Mouse (Mus musculus) left cerebral cortex, adult 2 months (tissue): ENCODE results near the gene Fzd10. TPM values are rescaled to one million over a fixed set of nuclear protein-coding genes. Genes with fewer than 3 reads are reported as not detected.
A peak's percentile ranks its signal among the peaks of the same experiment; 100 is the strongest.

Experiments used
- DNase-seq, 2 experiments: peaks; one replicate each; pipeline ENCODE4 v3.0.0; 2021 to 2022; ENCODE audit warnings: low spot score in 2 of 2, mixed read lengths in 1 of 2; ENCODE audit errors: extremely low spot score in 1 of 2
- H3K27ac ChIP-seq: fragments of 200-600 bp; 2 replicates; pipeline ENCODE4 v1.8.1; 2022
- H3K4me3 ChIP-seq: fragments of 200-600 bp; 2 replicates; pipeline ENCODE4 v1.8.1; 2022
- CTCF ChIP-seq: fragments of 200-600 bp; IDR thresholded peaks from 2 replicates; pipeline ENCODE4 v1.8.1; 2022; ENCODE audit warnings: antibody characterized with exemption, mild to moderate bottlenecking, moderate library complexity
- intact Hi-C: fragments of 180-260 bp; cut with DNase I; formaldehyde crosslinking; loops from one replicate; pipeline ENCODE4 v1.15.1; 2025
- total RNA-seq, 2 experiments: library from RNA; stranded (reverse); gene quantifications; 2 replicates each; pipeline ENCODE4 v1.2.3; 2021

Gene Fzd10
- total RNA-seq, 2 experiments from 2014 or later, result 1.9 to 3.0 TPM

DNA sequence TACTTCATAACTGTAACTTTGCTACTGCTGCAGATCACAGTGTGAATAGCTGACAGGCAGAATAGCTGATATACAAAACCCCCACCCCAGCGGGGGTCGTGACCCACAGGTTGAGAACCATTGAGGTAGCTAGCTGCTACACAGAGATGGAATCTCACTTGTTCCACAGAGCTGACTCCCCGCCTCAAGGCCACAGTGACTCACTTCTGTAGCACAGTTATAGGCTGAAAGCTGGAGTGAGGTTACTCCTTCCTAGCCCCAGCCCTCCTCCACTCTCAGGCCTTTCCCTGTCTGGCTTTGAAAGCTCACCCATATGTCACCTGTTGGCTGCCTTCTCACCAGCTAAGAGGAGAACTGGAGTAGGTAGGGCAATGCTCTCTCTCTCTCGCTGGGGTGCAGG, 19.7 kb upstream of the Fzd10 start:
- no peak for DNase-seq
- TF ChIP-seq CTCF, result no peak
- Histone ChIP-seq H3K27ac (no peak overlapping the region), H3K4me3 (no peak overlapping the region)
- intact Hi-C loops, result no loop called here

DNA sequence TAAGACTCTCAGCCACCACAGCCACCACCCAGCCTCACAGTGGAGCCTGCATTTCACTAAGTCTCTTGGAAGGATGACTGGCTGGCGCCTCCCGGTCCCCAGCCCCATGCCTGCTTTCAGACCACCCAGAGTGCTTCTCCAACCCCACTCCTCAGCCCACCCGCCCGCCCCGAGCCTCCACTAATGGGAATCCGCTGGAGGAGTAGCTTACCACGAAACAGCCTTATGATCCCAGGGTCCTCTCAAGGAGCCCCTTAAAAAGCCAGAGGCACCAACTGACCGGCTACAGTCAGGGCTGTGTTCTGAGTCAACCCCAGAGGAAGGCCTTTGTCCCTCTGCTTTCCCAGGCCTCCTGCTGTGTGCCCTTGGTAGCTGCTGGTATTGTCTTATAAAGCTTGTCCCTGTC, 19.1 kb upstream of the Fzd10 start:
- DNase-seq, result no peak
- Histone ChIP-seq H3K4me3 (no peak overlapping the region), H3K27ac (no peak overlapping the region)
- TF ChIP-seq CTCF, result no peak
- intact Hi-C loops, result no loop called here

DNA sequence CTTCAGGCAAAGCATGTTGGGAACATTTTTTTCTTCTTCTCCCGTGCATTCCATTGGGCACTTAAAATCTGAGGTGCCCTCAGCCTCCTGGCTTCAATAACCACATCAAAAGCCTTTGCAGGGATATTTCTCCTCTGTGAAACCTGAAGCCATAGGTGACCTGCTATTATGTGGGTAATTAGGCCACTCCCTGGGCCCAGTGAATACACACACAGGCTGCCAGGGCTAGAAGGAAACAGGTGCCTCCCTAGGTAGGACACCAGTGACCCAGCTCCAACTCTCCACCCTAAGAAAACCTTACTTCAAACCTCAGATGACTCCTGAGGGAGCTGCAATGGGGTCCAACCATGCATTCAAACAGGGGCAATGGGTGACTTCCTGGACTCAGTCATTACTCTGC, 11.4 kb upstream of the Fzd10 start:
- TF ChIP-seq CTCF, result no peak
- Histone ChIP-seq H3K4me3 (no peak overlapping the region), H3K27ac (no peak overlapping the region)
- intact Hi-C loops, result no loop called here
- DNase-seq, result no peak

DNA sequence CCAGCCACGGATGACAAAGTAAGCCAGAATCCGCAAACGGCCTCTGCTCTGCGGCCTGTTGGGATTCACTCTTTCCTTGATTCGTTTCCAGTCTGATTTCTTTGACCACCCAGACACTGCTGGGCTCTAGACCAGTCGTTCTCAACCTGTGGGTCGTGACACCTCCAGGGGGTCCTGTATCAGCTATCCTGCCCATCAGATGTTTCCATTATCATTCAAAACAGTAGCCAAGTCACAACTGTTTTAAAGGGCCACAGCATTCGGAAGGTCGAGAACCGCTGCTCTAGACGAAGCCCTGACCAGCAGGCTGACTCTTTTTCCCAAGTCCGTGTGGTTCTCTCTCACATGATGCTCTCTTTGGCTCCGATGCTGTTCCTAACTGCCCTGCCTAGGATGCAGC, 7.2 kb upstream of the Fzd10 start:
- H3K4me3 ChIP-seq, result no peak overlapping the region
- H3K27ac ChIP-seq, result no peak overlapping the region
- TF ChIP-seq CTCF, result no peak
- intact Hi-C loops, result no loop called here
- DNase-seq, result no peak

DNA sequence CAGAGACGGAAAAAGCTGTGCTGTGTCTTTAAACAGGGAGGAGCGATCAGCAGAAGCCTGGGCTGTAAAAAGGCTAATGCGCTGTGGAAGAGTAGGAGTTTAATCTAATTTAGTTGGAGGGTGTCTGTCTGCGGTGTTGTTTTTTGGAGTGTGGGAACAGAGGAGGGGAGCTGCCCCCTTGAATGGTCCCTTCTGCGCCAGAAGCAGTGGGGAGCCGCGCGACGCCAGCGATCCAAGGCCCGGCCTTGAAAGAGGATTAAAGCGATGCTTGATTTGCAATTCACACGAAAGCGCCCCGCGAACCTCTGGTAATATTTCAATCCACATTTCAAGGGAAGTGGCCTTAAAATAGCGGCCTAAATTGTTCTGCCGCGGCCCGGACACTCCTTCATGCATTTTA, 3.8 kb upstream of the Fzd10 start:
- DNase-seq, result peak in 1 of 2 experiments; percentile 24
- no peak overlapping the region for H3K27ac ChIP-seq
- intact Hi-C loops, result loop anchor here (5.0 kb wide), 1 partner anchor 70 kb away; no protein-coding TSS in a partner anchor
- no peak for TF ChIP-seq CTCF
- H3K4me3 ChIP-seq, result peak overlapping the region; percentile 44

DNA sequence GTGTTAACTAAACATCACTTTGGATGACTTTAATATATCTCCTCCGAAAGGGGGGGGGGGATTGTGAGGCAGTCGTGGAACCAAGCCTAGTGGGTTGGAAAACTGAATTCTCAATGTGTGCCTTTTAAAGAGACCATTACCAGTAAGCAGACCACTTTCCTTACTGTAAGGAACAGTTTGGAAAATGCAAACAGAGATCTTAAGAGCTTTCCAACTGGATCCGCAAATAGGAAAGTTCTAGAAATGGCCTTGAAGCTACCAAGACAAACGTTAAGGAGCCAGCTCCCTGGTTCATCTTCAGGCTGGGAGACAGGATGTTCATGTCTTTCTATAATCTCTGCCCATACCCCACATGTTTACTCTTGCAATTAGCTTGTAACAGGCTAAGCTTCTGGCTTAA, 3.3 kb upstream of the Fzd10 start:
- no peak overlapping the region for H3K4me3 ChIP-seq
- no peak for TF ChIP-seq CTCF
- no peak overlapping the region for H3K27ac ChIP-seq
- DNase-seq, result no peak
- intact Hi-C loops, result loop anchor here (5.0 kb wide), 1 partner anchor 70 kb away; no protein-coding TSS in a partner anchor

DNA sequence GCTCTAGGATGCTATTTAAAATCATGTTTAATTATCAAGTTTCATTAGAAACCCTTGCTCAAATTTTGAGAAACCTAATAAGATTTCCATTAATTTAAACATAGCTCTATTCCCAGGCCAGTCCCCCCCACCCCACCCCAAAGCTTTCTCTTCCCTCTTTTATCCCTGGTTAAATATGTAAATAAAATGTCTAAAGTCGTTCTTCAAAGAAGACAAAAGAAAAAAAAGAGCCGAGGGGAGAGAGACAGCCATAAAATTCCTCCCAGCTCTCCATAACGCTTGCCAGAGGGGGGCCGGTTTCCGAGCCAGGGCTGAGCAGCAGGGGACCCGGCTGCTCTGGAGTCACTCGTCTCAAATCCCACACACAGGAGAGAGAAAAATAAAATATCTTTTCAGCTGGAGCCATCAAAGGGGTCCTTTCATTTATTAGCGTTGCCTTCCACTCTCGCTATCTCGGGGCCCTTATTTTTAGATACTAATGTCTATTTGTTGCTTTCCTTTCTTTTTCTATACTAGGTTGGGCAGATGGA, 2.4 kb upstream of the Fzd10 start:
- no peak overlapping the region for H3K27ac ChIP-seq
- TF ChIP-seq CTCF, result no peak
- DNase-seq, result no peak
- intact Hi-C loops, result loop anchor here (2.0 to 5.0 kb wide), 2 partner anchors 63 to 71 kb away; no protein-coding TSS in a partner anchor
- H3K4me3 ChIP-seq, result peak overlapping the region; percentile 55; the same call in 1 of the 2 replicates

DNA sequence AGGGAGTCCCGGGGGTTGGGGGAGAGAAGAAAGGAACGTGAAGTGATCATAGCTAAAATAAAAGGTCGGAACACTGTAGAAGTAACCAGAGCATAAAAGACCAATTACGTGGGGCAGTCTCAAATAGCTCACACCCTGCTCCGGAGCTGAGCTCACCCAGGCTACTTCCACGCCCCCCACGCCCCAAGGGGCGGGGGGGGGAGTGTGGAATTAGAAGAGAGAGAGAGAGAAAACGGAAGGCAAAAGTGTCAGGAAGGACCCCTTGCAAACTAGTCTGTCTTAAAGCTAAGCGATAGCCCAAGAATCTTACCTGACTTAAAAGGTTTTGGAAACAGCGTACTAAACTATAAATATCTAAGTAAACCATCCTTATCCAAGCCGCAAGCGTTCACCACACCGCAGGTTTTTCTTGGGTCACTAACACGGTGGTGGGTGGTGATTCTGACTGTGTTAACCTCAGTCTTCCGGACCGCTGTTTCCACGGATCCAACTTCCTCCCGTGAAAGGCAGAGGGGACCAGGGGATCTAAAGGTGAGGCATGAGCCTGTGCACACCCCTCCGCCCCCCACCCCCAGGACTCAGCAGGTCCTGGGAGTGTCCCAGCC, 1.8 kb upstream of the Fzd10 start:
- Histone ChIP-seq H3K27ac (no peak overlapping the region), H3K4me3 (peak overlapping the region; percentile 55)
- DNase-seq, result no peak
- no peak for TF ChIP-seq CTCF
- intact Hi-C loops, result loop anchor here (2.0 to 5.0 kb wide), 2 partner anchors 62 to 72 kb away; no protein-coding TSS in a partner anchor

DNA sequence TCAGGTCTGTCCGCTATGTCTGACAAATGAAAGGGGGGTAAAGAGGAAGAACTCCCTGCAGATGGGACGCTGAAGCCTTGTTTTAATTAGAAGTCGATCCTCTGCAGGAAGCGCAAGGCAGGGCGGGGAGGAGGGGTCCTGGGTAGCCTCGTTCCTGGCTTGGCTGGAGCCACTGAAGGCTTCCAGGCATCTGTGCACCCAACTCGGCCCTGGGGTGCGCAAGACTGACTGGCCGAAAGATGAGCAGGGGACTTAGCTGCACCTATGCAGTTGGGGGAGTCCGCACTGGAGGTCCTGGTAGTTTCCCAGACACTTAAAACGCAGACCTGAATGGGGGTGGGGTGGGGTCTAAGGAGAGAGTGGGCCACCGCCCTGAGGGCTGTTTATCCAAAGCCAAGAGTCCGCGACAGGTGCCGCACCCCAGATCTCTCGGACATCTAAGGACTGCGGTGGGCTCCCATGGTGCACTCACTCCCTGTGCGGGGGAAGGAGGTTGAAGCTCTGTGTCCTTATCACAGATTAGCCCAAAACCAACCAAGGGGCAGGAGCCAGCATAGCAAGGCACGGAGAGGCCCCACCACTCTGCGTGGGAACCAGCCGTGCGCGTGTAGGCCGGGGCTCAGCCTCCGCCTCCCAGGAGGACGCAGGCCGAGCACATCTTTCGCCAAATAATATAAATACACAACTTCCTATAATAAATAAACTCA, 1.1 kb upstream of the Fzd10 start:
- DNase-seq, result peak in 1 of 2 experiments; percentile 15
- Histone ChIP-seq H3K4me3 (peak overlapping the region; percentile 55), H3K27ac (peak overlapping the region; percentile 47)
- intact Hi-C loops, result loop anchor here (2.0 to 5.0 kb wide), 2 partner anchors 61 to 72 kb away; no protein-coding TSS in a partner anchor
- TF ChIP-seq CTCF, result no peak

DNA sequence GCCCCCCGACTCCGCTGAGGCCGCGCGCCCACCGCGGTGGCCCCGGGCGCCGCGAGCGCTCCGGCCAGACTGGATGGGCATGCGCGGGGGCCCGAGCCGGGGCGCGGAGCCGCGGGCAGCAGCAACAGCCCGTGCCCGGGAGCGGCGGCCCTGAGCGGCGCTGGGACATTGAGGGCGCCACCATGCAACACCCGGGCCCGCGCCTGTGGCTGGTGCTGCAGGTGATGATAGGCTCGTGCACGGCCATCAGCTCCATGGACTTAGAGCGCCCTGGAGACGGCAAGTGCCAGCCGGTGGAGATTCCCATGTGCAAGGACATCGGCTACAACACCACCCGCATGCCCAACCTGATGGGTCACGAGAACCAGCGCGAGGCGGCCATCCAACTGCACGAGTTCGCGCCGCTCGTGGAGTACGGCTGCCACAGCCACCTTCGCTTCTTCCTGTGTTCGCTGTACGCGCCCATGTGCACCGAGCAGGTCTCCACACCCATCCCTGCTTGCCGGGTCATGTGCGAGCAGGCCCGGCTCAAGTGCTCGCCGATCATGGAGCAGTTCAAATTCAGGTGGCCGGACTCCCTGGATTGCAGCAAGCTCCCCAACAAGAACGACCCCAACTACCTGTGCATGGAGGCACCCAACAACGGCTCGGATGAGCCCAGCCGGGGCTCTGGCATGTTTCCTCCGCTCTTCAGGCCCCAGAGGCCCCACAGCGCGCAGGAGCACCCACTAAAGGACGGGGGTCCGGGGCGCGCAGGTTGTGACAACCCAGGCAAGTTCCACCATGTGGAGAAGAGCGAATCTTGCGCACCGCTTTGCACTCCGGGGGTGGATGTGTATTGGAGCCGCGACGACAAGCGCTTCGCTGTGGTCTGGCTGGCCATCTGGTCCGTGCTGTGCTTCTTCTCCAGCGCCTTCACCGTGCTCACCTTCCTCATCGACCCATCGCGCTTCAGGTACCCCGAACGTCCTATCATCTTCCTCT, 684 bp downstream of the Fzd10 start:
- peak in 1 of 2 experiments; percentile 18 for DNase-seq
- no peak for TF ChIP-seq CTCF
- Histone ChIP-seq H3K4me3 (peak overlapping the region; percentile 55), H3K27ac (no peak overlapping the region)
- intact Hi-C loops, result no loop called here

DNA sequence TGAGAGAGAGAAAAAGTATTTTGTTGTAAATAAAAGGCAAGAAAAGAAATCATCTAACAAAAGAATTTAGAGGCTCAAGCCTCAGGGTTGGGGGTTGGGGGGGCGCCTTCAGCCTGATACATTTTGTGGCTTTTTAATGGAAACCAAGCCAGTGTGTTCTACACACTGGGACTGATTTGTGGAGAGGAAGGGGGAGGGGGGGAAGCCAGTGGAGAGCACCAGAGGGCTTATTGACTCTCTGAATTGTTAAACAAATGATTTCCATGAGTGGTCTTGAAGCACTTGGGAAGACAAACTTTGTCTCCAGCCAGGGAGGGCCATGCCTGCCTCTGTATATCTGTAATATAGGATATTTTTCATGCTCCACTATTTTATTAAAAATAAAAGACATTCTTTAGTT, 3.0 kb downstream of the Fzd10 start:
- Histone ChIP-seq H3K4me3 (no peak overlapping the region), H3K27ac (no peak overlapping the region)
- DNase-seq, result no peak
- no peak for TF ChIP-seq CTCF
- intact Hi-C loops, result no loop called here
